Mouse (Mus musculus) T-helper 2 cell (primary cell): ENCODE measurements around the gene Gm28035.

Source experiments
- in situ Hi-C: fragments of 300-600 bp; cut with MboI, MseI; formaldehyde crosslinking; loops from one replicate; pipeline ENCODE4 v1.15.1; 2025; ENCODE audit warnings: high pct_unique_total_duplicates

Gene Gm28035

DNA sequence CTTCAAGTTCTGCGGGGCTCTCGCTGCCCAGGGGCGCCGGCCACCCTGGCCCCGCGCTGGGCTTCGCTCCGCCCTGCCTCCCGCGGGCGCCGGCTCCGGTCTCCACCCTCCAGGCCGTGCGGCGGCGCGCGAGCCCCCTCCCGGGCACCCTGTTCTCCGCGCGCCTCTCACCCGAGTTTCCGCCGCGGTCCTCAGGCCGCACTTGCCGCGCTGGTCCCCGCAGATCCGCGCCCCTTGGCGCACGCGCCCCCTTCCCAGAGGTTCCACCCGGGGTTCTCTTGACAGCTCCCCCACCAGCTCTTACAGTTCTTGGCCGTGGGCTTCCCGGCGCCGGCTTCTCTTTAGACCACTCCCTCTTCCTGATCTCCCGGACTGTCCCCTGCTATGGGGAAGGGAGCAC lies 2.5 kb upstream of the Gm28035 start:
- in situ Hi-C loops: no loop called here

DNA sequence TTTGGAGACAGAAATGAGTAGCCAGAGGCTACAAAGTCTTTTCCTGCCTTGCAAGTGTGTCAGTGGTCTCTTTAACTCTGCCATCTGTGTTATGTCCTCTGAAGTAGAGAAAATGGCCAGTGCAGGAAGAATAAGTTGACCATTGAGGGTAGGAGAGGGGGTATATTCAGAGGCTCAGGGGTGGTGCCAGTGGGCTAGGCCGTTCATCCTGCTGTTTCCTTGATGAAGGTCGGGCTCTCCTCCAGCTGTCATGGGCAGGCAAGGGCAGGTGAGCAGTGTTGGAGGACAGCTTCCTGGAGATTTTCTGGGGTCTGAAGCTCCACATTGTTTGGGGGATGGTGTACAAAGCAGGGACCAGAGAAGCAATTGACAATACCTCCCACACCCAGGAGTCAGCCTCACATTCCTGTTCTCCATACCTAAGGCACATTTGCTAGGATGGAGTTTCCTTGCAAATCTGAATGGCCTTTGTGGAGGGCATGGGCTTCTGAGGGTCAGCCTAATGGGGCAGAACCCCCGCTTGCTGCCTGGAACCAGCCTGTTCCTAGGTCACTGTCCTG lies 1.4 kb upstream of the Gm28035 start:
- in situ Hi-C loops: no loop called here

DNA sequence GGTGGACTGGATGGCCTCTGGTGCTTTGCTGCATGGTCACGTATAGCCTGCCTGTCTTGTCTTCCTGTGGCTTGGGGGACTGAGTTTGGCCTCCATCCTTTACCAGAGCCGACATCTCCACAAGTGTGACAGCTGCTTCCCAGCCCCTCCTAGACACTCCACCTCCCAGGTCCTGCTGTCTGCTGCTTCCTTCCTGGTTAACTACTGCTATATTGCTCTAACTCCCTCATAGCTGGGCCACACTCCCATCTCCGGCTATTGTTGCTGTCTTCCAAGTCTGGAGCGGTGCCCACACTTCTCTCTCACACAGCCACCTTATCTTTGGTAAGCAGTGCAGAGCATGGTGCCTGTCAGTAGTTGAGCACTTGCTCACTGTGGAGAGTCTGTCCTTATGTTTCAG lies 590 bp upstream of the Gm28035 start:
- in situ Hi-C loops: no loop called here

DNA sequence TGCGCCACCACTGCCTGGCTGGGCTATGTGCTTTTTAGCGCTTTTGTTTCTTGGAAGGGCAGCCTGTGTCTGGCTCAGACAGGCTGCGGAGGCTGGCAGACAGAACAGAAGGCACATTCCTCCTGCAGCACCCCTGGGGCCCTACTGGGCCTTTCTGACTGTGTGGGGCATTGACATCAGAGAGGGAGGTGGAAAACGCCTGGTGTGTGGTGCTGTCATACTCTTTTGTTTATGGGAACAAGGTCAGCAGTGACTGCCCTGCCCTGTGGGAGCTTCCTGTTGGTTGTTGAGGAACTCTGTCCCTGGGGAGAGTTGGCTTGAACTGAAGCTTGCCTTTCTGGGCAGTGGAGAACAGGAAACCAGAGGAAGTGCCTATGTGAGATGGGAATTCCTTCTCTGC lies 2.1 kb downstream of the Gm28035 start:
- in situ Hi-C loops: no loop called here

DNA sequence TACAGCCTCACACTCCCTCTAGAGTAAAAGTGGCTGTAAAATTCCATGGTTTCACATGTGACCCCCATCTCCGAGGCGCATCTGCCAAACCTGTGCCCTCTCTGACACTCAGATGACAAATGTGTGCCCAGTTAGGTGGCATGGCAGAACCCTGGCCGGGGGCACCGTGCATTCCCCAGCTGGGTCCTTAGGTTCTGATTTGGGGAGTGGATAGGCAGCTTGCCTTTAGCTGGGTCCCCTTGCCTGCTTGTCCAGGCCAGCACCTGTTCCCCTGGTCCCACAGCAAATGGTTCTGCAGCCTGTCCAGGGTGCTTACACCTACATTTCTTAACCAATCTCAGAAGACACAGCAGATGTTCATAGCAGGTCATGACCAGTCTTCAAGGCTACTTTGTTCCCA lies 3.0 kb downstream of the Gm28035 start:
- in situ Hi-C loops: no loop called here

DNA sequence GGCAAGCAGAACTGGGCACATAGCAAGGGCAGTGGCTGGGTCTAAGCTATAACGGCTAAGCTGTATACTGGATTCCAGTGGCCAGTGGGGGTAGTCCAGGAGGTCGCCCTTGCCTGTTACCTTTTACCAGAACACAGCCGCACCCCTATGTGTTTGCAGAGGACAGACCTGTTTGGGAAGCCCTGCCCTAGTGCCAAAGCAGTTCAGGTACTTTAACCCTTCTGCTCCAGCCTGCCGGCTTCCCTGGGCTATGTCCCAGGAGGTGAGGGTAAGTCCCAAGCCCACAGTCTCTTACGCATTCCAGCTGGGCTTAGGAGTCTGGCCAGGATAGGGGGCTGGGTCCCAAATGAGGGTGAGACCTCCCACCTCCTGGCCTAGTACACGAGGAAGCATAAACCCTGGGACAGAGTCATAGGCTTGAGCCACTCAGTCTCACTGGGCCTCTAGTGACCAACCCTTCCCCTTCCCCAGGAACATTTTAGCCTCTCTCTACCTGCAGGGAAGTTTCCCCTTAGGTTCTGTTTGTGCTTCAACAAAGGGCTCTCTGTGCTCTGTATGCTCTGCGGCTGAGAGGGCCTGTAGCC lies 4.3 kb downstream of the Gm28035 start:
- in situ Hi-C loops: no loop called here

DNA sequence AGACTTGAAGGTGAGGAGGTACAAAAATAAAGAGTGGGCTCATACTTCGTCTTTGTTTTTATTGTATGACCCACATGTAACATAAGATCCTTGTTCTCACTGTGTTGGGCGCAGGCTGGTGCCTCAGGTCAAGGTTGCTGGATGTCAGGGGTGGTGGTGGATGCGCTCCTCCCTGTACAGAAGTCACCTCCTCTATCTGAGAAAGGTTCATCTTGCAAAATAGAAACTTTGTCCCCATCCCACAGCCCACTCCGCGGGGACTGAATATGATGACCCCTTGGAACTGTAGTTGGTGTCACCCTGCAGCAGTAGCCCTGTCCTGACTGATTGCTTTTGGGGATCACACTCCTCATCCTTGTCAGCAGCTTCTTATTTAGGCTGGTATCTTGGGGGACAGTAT lies 6.7 kb downstream of the Gm28035 start:
- in situ Hi-C loops: no loop called here

DNA sequence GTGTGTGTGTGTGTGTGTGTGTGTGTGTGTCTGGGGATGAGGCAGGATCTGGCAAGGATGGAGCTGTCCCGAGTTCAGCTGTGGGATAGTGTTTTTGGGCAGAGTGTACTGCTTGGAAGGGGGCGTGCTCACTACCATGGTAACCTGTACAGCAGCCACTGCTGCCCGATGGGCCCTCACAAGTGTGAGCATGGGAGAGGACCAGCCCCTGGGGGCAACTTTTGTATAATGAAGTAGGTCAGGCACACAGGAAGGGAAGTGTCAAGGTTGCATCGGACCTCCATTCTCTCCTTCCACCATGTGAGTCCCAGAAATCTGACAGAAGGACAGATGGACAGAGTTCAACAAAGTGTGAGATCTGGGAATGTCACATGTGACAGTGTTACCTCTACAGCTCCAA lies 7.3 kb downstream of the Gm28035 start:
- in situ Hi-C loops: no loop called here

DNA sequence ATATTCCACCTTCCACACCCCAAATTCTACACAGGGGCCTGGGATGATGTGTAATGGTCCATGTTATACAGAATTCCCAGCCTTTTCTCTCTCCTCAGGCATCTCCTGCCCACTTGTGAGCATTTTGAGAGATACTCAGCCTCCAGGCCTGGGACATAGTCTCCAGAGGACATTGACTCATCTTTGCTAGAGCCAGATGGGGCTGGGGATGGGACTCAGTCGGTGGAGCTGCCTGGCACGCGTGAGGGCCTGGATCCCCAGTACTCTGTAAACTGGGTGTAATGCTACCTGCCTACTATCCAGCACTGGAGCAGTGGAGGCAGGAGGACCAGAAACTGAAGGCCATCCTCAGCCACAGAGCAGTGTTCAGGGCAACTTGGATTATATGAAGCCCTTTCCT lies 8.8 kb downstream of the Gm28035 start:
- in situ Hi-C loops: no loop called here

DNA sequence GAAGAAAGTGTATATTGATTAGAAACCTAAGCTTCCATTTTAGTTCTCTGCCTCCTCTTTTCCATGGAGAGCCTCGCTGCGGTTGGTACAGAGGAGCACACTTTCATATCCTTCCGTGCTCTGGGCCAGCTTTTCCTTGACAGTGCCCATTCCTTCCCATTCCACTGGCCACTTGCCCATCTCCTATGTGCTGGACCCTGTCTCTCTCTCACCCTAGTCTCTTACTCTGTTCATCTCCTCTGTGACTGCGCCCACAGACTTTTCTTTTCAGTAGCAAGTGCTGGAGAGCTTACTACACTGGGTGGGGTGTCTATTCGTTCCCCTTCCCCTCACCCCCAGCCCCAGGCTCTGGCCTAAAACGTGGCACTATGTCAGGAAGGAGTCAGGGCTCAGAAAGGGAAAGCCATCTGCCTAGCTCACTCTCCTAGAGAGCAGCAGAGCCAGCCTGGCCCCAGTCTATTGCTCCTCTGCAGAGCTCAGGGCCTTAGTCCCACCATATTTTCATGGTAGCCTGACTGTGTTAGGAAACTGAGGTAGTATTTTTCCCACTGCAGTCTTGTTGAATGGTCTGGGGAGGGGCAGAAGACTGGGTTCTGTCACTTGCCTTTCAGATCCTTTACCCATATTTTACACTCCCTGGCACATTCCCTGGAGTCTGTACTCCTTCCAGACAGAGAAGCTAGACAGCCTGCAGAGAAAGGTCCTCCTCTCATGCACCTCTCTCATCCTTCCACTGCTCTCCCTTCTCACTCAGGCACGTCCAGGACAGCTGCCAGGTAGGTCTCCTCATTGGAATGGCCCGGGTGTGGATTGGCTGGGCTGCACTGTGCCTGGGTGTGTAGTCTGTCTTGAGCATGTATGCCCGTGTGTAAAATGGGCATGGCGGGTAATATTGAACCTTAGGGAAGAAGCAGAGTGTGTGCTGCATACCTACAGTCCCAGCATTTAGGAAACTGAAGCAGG lies 10.1 kb downstream of the Gm28035 start:
- in situ Hi-C loops: no loop called here

DNA sequence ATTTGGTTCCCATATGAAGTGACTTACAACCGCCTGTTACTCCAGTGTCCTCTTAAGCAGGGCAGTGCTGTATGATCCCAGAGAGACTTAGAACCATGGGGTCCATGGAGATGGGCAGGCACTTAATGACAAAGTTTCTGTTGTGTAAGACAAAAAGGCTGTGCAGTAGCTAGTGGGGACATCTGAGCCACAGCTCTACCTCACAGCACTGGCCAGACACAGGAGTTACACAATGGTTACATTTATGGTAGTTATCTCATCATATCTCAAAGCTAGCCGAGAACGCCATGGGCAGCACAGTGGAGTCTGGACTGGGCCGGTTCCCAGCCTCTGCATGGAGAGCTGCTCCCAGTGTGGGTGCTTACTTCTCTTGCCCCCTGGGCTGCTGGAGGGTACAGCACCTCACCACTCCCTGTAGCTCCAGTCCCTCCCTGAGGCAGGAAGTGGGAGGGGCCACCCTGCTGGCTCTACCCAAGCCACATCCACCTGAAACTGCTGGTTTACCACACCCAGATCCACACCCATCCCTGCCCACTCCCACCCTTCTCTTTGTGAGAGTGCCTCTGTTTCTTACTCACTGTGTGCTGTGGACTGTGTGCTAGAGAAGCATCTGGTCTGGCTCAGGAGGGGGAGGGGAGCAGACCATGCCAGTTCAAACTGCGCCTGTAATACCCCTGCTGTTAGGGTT lies 11.2 kb downstream of the Gm28035 start:
- in situ Hi-C loops: no loop called here

DNA sequence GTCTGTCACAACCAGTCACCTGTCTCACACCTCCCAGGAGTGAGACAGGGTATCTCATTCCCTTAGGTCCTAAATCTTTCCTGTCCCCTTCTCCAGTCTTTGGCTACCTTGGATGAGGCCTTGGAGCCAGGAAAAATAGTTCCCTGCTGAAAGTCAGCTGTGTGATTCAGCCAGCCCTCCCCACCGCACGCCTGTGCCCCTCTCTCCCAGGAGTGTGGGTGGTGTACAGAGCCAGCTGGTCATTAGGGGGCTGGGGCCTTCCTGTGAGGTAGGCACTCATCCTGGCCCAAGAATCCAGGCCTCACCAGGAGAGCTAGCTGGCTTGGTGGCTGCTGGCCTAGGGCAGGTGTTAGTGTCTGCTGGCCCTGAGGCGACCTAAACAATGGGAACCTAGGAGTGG lies 12.2 kb downstream of the Gm28035 start:
- in situ Hi-C loops: no loop called here

DNA sequence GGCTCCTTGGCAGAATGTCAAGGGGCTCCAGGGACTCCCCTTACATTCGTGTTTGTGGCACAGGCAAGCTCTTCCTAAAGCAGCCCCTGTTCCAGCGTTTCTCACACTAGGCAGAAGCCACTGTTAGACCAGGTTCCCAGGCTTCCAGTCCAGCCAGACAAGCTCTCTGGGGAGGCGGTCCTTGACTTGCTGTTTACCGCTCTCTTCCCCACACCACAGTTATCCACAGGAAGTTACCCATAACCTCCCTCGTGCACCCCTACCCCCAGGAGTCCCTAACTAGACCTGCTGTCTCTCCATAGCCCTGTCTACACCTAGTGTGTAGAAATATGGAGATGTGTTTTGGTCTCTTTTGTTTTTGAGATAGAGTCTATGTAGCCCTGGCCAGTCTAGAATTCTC lies 13.4 kb downstream of the Gm28035 start:
- in situ Hi-C loops: no loop called here

DNA sequence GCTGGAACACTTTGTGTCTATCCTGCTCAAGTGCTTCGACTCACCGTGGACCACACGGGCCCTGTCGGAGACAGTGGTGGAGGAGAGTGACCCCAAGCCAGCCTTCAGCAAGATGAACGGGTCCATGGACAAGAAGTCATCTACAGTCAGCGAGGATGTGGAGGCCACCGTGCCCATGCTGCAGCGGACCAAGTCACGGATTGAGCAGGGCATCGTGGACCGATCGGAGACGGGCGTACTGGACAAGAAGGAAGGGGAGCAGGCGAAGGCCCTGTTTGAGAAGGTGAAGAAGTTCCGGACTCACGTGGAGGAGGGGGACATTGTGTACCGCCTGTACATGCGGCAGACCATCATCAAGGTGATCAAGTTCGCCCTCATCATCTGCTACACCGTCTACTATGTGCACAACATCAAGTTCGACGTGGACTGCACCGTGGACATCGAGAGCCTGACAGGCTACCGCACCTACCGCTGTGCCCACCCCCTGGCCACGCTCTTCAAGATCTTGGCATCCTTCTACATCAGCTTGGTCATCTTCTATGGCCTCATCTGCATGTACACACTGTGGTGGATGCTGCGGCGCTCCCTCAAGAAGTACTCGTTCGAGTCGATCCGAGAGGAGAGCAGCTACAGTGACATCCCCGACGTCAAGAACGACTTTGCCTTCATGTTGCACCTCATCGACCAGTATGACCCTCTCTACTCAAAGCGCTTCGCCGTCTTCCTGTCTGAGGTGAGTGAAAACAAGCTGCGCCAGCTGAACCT lies 15.4 kb downstream of the Gm28035 start:
- in situ Hi-C loops: no loop called here

DNA sequence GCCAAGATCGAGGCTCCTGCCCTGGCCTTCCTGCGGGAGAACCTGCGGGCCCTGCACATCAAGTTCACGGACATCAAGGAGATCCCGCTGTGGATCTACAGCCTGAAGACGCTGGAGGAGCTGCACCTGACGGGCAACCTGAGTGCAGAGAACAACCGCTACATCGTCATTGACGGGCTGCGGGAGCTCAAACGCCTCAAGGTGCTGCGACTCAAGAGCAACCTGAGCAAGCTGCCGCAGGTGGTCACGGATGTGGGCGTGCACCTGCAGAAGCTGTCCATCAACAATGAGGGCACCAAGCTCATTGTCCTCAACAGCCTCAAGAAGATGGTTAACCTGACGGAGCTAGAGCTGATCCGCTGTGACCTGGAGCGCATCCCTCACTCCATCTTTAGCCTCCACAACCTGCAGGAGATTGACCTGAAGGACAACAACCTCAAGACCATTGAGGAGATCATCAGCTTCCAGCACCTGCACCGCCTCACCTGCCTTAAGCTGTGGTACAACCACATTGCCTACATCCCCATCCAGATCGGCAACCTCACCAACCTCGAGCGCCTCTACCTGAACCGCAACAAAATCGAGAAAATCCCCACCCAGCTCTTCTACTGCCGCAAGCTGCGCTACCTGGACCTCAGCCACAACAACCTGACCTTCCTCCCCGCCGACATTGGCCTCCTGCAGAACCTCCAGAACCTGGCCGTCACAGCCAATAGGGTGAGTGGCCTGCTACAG lies 16.4 kb downstream of the Gm28035 start:
- in situ Hi-C loops: no loop called here

DNA sequence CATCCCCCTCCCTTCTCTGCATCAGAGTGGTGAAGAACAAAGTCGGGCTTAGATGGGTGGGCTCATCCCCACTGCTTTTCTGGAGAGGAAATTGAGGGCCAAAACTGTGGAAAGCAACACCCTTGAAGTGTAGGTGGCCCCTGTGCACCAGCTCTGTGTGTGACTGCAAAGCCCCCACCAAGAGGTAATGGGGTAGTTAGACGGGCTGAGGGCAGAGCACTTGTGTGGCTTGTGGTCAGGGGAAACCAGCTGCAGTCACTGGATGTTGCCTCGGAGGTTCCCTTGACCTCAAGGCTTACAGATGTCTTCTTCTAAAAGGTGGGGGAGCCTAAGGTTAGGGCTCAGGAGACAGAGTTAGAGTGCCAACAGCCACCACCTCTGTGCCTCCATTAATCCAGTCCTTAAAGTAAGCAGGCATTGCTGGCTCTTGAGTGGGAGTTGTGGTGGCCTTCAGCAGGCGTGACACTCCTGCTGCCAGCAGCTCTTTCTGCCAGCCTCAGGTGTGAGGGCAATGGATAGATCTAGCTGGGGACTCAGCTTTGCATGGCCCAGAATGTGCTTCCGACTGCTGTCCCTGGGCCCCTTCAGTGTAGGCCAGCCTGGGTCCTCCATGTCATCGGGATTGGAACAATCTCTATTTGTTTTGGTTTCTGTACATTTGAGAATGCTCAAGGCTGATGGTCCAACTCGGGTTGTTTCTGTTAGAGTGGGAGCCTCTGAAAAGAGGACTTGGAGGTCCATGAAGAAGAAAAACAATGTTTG lies 17.5 kb downstream of the Gm28035 start:
- in situ Hi-C loops: no loop called here

DNA sequence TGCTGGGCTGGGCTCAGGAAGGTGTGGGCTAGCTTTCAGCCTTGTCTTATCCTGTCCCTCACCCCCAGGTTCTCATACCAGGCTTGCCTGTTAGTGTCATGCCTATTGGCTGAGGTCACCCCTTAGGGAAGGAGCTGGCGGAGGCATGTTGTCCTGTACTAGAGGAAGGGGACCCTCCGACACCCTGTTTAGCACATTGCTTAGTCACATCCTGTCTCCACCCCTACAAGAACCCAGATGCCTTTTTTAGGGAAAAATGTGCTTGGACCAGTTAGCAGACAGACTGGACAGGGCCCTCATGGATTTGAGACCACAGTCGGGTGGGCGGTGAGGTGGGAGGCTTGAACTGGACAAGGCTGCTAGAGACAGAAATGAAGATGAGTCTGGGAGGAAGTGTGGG lies 18.2 kb downstream of the Gm28035 start:
- in situ Hi-C loops: no loop called here

DNA sequence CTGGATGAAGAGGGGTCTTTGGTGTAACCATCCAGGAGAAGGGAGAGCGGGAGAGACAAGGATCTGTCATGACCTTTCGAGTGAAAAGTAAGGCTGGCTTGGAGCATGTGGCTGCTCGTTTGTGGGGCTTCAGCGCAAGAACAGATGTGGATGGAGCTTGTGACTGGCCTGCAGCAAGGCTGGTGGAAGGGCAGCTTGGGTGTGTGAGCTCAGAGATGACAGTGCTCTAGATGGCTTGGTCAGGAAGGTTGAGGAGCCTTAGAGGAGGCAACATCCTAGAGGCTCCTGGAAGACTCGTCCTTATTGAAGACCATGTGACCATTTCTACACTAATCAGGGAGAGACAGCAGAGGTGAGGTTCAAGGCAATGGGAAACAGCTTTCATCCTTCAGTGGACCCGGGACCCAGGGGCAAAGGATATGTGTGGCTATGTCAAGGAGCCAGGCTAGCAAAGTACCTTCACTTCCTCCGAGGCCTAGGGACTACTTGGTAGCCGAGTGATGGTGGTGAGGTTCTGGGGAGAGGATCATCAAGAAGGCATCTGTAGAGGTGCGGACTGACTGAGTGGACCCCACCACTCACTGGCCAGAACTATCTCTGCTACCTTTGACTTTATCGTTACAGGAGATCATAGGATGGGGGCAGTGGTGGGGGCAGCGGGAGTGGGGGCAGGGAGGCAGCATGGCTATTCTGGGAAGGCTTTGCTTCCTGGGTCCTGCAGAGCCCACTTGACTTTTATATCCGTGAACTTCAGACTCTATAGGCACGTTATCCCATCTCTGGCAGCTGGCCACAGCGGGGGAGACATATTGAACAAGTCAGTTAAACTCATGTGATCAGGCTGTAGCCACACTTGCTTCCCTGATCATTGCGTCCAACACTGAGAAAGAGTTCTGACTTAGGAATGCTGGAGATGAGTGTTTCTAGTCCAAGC lies 19.0 kb downstream of the Gm28035 start:
- in situ Hi-C loops: no loop called here
